10 mouse cellular contexts compared by ENCODE assay signal in the genomic region with DNA sequence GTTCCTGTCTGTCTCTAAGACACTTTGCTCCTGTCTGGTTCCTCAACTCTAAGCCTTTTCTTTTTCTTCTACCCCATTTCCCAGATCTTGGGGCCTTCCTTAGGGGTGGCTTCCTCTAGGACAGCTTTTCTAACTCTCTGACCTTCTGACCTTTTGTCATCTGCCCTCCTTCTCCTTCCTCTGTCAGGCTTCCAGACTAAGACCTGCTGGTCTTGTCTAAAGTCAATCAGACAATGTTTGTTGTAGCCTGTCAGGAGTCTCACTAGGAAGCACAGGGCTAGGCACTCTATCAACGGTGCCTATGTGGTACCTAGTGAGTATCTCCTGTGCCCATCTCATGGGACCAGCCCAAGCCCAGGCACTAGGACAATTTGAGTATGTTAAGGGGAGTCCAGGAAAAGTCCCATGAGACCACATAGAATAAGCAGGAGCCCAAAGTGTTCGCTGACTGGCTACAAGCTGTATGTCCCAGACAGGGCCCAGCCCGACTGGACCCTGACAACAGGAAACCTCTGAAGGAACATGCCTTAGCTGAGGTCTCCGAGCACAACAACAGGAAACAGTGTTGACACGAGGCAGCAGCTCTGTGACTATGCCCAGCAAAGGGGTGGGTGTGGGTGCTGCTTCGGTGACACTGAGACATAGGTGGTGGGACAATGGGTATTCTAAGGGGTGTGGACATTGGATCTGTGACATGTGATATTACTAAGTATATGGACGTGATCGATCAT. TPM values are rescaled to one million over a fixed set of nuclear protein-coding genes. Genes with fewer than 3 reads are reported as not detected.
DNase-seq lines count a peak whose midpoint lies in the region; ATAC-seq and TF ChIP-seq lines count a peak whose summit lies in the region.
"Had no signal": no experiment of that assay in that cellular context is flagged by ENCODE, and none has a peak within 500 bp of the region (broad histone marks: within the 10 kb centered on the region; RNA-seq: fewer than 3 reads in every experiment).

No protein-coding gene starts in this region.

- no peaks in the 10 kb centered on the region for H3K36me3 ChIP-seq in liver, embryonic 12.5 days
- no peaks in the 10 kb centered on the region for H3K36me3 ChIP-seq in heart, embryonic 15.5 days
- H3K36me3 ChIP-seq in spleen, adult 2 months (ENCODE audit: control insufficient read depth, insufficient read depth, low read length), result no peaks in the 10 kb centered on the region

- WGBS in liver, embryonic 12.5 days (ENCODE audit: insufficient replicate concordance), result 36% methylated on average over 8 of the region's 8 CpGs
- WGBS in heart, embryonic 15.5 days, result 69% methylated on average over 8 of the region's 8 CpGs
- WGBS in spleen, adult 2 months, result 23% methylated on average over 8 of the region's 8 CpGs

- H3K9ac ChIP-seq in liver, embryonic 12.5 days, result no peak overlapping the region
- H3K9ac ChIP-seq in heart, embryonic 15.5 days, result no peak overlapping the region

- H3K9me3 ChIP-seq in liver, embryonic 12.5 days (replicated peaks), result no peaks in the 10 kb centered on the region
- H3K9me3 ChIP-seq in heart, embryonic 15.5 days (replicated peaks), result no peaks in the 10 kb centered on the region

- peaks cover 12% of the 10 kb centered on the region for H3K4me1 ChIP-seq in liver, embryonic 12.5 days
- H3K4me1 ChIP-seq in heart, embryonic 15.5 days (replicated peaks), result peaks cover 65% of the 10 kb centered on the region
- peaks cover 46% of the 10 kb centered on the region for H3K4me1 ChIP-seq in spleen, adult 2 months (ENCODE audit: control insufficient read depth, insufficient read depth, insufficient read length)

- H3K27ac ChIP-seq in liver, embryonic 12.5 days, result peak overlapping the region; percentile 22
- peak overlapping the region; percentile 70 for H3K27ac ChIP-seq in heart, embryonic 15.5 days
- H3K27ac ChIP-seq in spleen, adult 2 months (ENCODE audit: insufficient read depth, low read length), result peak overlapping the region; percentile 91
- H3K27ac ChIP-seq: macrophage had no signal

- H3K27me3 ChIP-seq in liver, embryonic 12.5 days (replicated peaks), result no peaks in the 10 kb centered on the region
- H3K27me3 ChIP-seq in heart, embryonic 15.5 days, result peaks cover 5% of the 10 kb centered on the region
- H3K27me3 ChIP-seq in spleen, adult 2 months (ENCODE audit: control insufficient read depth, insufficient read depth, low read length), result no peaks in the 10 kb centered on the region

- H3K4me2 ChIP-seq in liver, embryonic 12.5 days, result no peak overlapping the region
- no peak overlapping the region for H3K4me2 ChIP-seq in heart, embryonic 15.5 days

- ATAC-seq in liver, embryonic 12.5 days, result no peak
- ATAC-seq in heart, embryonic 15.5 days (replicated peaks; ENCODE audit: insufficient number of reproducible peaks, insufficient read depth, low FRiP score, low read depth), result no peak; the same call in 1 of the 2 replicates

- no peak for TF ChIP-seq CTCF in spleen, adult 2 months (IDR thresholded peaks at IDR 0.05; ENCODE audit: extremely low read depth, insufficient read depth, insufficient read length, insufficient replicate concordance)

- peak; percentile 49 for TF ChIP-seq POLR2A in spleen, adult 2 months (IDR thresholded peaks at IDR 0.05; ENCODE audit: low read depth, low read length)

- no peak overlapping the region for H3K4me3 ChIP-seq in liver, embryonic 12.5 days
- H3K4me3 ChIP-seq in heart, embryonic 15.5 days, result no peak overlapping the region
- no peak overlapping the region for H3K4me3 ChIP-seq in spleen, adult 2 months (ENCODE audit: extremely low read depth, insufficient read depth, insufficient read length)

- DNase-seq in liver (no peak), adipocyte (ENCODE audit: low spot score) (no peak)
- peak; percentile 27 to 57 for DNase-seq in kidney, postnatal 4 days
- peak; percentile 69 for DNase-seq in spleen, adult 2 months (ENCODE audit: low read depth in 1 of 2, low spot score in 2 of 2)
- DNase-seq in thymus, postnatal 14 days, result no peak
- no peak for DNase-seq in frontal cortex, postnatal 36 days (ENCODE audit: low spot score in 2 of 2)

RNA-seq across cellular contexts. Expression of a gene that starts 44.5 kb away (rescaled TPM):
- 11.9 and 12.0 TPM in 2 replicates for polyA plus RNA-seq in liver, embryonic 12.5 days (2016; fragmentation: Nextera tagmentation; extraction: Ambion mirVana)
- 16.3 and 21.9 TPM in 2 replicates for polyA plus RNA-seq in heart, embryonic 15.5 days (2015; fragmentation: Nextera tagmentation; extraction: Ambion mirVana)
- 42.6 and 48.4 TPM in 2 replicates for polyA plus RNA-seq in spleen, adult 2 months (2012; rRNA removed)

RNA-seq across cellular contexts. Expression of a gene that starts 55.3 kb away (rescaled TPM):
- not detected in 2 replicates for polyA plus RNA-seq in liver, embryonic 12.5 days (2016; fragmentation: Nextera tagmentation; extraction: Ambion mirVana)
- polyA plus RNA-seq in heart, embryonic 15.5 days (2015; fragmentation: Nextera tagmentation; extraction: Ambion mirVana), result not detected in 2 replicates
- 1.1 TPM in 1 of 2 replicates, not detected in the other for polyA plus RNA-seq in spleen, adult 2 months (2012; rRNA removed)
- polyA plus RNA-seq: embryonic facial prominence, embryonic 14.5 days; macrophage had no signal

Comparison
In these comparisons a context has a peak if more than half of its experiments do, and no peak if none do; other contexts are left out.
1. H3K27ac ChIP-seq: peak in every context shown above with its lines; median percentile 91 in spleen, adult 2 months; 70 in heart, embryonic 15.5 days; 22 in liver, embryonic 12.5 days.
2. DNase-seq: peak in kidney, postnatal 4 days (2 of 2) and spleen, adult 2 months (2 of 2); none in liver (single experiment), thymus, postnatal 14 days (single experiment), frontal cortex, postnatal 36 days (0 of 2) and adipocyte (single experiment).